Mouse (Mus musculus): ENCODE results near the gene Topbp1.
A peak's percentile ranks its signal among the peaks of the same experiment; 100 is the strongest.
"Not testable (repeated sequence)": the region's sequence is repeated elsewhere in the genome, so short reads cannot be mapped to it uniquely, and the experiment has no call there.

Topbp1 gene

DNA sequence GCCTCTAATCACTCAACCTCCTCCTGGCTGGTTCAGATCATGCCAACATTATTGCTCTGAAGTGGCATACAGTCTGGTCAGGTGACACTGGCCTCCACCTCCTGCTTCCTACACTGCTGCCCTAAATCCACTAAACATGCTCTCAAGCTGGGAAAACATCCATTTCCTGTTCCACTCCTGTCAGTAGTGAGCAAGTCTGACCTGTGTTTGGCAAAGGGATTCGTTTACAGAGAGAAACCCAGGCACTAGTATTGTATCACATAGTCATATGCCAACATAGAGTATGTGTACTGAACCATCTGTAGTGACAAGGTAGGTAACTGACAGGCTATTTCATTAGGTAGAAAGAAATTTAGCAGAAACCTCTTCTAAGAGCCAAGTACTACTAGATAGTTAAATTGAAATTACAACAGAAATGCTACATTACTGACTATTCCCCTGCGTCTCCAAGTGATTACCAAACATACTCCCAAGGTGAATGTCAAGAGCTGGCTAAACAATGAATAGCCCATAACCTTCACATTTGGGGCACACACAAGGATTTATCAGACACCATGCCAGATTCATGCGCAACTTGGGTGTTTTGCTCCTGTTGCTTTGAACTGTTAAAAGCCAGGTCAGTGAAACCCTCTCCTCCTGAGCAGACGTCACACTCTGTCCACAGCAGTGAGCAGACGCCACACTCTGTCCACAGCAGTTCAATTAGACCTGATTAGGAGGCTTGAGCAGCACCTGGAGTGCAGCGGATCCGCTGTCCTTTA, 48.7 kb downstream of the Topbp1 start:
- not testable (repeated sequence) for DNase-seq

DNA sequence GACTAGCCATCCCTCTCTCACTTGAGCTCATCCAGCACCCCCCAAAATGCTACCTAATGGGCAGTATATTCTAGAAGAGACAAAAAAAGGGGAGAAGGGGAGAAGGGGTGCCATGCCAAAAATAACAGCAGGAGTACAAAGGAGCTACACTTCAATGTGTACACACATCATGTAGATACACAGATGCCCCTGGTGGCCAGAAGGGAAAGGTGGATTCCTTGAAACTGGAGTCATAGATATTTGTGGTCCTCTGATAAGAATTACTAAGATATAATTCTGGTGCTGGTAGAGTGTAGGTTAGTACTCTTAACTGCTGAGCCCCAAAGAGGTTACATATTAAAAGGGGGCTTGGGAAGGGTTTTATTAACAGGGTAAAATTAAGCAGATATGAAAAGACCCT, 52.9 kb downstream of the Topbp1 start:
- peak in 1 of 2 experiments; percentile 22 for DNase-seq

DNA sequence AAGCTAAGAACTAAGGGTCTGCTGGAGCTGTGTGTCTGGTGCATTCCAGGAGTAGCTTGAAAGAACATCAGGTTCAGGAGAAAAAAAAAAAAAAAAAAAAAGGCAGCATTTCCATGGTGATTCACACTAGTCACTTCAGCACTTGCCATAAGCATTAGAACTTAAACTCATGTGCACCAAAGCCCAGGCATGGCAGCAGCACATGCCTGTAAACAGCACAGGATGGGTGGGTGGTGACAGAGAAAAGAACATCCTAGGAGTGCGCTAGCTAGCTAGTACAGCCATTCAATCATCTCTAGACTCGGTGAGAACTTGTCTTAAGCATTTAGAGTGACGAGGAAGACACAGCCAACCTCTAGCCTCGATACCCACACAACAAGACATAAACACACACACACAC, 53.5 kb downstream of the Topbp1 start:
- DNase-seq = no peak

DNA sequence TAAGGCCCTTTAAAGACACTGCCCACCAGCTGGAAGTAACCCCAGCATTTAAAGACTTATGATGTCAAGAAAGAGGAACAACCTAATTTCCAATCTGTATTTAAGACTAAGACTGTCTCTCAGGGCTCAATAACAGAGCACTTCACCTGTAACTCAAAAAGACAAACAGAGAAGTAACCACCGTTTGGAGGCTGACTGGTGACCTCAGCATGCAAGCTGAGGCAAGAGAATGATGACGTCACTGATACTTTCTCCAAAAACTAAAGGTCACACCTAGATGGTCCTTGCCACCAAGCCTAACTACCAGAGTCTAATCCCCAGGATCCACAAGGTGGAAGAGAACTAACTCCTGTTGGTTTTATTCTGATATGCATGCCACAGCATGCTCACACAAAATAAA, 55.6 kb downstream of the Topbp1 start:
- DNase-seq = no peak

DNA sequence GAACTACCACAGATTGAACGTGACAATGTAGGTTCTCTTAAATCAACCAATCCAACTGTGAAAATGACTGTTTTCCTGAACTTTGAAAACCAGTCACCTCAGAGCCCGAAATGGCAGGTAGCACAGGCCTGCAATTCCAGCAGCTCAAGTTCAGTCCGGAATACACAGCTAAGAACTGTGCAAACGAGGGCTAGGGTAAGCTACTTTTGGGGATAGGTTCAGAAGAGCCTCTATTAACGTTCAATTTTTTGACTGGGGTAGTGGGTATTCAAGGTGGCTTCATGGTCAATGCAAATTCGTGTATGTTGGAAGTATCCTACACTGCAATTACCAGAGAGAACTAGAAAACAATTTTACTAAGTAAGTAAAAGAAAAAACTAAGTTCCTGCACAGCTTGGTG, 58.1 kb downstream of the Topbp1 start:
- no peak for DNase-seq

DNA sequence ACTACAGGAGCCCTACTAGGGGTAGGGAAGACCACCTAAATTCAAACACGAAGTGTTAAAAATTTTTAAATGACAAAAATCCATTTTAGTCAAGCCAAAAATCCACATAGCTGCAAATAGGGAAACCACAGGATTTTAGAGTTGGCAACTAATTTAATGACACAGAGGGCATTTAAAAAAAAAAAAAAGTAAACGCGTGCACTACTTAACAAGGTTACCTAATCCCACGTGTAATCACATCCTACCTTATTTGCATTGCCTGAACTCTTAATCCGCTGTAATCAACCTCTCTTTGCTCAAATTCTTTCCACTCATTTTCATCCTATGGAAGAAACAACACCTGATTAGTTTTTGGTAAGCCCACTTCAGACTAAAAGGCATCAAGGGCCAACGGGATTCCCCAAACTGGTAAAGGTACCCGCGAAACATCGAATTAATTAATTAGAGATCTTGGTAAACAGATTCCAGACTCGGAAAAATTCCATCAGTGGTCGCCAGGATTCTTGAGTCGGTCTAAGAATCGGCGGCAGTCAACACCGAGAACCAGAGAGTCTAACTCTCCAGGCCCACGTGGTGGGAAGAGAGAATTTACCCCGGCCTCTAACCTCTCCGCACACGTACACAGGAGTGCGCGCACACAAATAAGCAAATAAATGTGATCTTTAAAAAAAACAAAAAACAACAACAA, 58.9 kb downstream of the Topbp1 start:
- peak; percentile 21 to 37 for DNase-seq

DNA sequence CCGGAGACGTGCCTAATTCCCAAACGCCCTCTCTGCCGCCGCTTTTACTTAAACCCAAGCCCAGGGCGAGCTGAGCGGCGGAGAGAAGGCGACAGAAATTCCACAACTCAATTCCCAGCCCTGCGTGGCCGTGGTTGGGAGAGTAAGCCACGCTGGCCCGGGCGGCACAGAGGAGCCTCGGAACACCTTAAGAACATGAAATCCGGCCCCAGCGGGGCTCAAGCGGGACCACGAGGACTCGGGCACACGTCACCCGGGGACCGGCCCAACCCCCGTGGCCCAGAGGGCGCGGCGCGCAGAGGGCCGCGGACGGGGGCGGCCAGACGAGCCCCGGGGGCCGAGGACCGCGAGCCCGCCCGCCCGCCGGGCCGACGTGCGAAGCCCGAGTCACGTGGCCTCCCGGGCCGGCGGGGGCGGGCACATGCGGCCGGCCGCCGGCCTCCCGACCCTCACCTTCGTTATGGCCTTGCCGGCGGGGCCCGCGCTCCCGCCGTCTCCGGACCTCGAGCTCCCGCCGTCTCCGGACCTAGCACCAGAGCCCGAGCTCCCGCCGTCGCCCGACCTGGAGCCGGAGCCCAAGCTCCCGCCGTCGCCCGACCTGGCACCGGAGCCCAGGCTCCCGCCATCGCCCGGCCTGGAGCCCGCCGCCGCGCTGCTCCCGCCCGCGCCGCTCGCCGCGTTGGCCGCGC, 59.7 kb downstream of the Topbp1 start:
- DNase-seq = peak; percentile 72 to 75

DNA sequence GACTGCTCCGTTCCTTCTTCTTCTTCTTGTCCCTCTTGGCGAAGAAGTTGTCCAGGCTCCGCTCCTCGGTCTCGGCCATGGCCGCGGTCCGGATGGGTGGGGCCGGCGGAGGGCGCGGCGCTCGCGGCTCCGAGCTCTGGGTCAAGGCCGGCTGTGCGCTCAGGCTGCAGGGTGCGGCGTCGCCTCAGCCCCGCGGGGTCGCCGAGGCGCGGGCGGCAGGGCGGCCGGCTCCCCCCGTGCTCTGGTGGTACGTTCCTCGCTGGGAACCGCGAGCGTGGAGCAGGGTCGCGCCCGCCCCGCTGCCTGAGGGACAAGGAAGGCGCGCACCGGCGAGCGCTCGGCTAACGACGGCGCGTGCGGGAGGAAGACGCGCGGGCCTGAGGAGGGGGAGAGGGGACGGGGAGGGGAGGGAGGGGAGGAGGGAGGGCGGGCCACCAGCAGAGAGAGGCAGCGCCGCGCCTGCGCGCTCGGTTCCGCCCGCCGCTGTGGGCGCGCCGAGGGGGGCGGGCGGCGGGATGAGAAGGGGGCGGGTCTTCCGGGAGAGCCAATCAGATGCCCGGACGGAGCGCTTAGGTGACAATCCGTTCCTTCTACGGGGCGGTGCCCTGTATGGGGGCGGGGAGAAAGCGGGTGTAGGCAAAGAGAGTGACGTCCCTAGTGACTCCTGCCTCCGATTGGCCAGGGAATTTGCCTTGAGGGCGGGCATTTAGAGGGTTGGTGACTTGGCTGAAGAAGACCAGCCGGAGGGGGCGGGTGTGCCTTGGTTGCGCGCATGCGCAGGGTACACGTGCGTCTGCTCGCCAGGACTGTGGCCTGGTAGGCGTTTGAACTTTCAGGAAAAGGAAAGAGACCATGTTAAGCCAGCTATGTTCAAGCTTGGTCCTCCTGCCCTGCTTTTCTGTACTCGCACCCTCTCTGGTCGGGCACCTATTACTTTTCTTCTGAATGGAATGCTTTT, 60.6 kb downstream of the Topbp1 start, which contains the start of gene Cdv3:
Gene Cdv3 (minus strand): TSS at position 551 of the 958 bp plus-strand sequence.
- DNase-seq = peak; percentile 99 to 100

DNA sequence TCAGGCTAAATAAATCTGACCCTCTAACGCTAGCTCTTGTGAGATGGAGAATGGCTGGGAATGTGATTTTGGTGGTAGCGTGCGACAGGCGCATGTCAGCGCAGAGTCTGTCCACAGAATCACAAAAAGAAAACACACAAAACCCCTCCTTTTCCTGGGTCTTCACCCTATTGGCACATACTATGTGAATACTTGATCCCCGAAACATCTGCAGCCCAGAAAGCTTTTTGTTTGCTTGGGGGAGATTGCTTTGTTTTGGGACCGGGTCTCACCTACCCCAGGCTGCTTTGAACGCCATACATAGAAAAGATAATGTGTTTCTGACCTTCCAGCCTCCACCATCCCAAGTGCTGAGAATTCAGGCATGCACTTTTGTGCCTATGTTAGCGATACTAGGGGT, 61.3 kb downstream of the Topbp1 start:
- no peak for DNase-seq

DNA sequence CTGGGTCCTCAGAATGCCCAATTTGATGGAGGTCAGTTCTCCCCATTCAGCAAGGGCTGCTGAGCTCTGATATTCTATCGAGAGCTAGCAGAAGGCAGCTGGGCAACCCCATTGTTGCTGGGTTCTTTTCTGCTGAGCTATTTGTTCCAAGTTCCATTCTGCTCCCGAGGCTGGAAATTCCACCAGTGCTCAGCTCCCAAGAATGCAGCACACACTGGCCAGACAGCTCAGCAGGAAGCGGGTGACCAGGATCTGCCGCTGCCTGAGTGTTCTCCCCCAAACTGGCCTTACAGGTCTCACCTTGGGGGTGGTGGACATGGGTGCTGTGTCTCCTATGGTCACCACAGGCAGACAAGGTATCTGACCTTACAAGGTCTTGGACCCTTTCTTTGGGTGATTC, 64.9 kb downstream of the Topbp1 start:
- no peak for DNase-seq

DNA sequence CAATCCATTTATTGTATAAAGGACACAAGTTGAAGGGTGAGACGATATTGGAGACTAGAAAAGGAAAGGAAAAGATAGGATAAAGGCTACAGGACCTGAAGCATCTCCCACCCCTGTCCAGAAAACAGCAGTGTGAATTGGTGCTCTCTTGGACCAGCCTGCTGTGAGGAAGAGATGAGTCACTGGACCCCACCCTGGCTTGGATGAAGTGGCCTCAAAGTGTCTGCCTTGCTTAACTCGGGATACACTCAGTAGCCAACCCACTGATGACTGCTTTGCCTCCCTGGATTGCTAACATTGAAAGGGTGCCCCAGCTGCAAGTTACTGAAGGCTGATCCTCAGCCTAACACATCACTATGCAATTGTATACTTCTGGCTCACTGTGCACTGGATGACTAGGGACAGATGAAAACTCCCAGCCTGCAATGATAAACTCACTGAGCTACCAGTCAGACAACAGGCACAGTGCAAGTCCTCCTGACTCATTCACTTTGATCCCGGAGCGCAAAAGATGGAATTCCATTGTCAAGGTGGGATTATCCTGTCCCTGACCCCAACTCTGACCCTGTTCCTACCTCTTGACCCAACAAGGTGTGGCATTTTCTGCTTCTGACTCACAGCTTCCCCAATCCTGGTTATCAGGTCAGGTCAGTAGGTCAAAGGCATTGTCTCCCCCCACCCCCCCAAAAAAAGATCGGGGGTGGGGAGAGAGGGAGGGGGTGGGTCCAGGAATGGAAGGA, 67.4 kb downstream of the Topbp1 start:
- no peak for DNase-seq

DNA sequence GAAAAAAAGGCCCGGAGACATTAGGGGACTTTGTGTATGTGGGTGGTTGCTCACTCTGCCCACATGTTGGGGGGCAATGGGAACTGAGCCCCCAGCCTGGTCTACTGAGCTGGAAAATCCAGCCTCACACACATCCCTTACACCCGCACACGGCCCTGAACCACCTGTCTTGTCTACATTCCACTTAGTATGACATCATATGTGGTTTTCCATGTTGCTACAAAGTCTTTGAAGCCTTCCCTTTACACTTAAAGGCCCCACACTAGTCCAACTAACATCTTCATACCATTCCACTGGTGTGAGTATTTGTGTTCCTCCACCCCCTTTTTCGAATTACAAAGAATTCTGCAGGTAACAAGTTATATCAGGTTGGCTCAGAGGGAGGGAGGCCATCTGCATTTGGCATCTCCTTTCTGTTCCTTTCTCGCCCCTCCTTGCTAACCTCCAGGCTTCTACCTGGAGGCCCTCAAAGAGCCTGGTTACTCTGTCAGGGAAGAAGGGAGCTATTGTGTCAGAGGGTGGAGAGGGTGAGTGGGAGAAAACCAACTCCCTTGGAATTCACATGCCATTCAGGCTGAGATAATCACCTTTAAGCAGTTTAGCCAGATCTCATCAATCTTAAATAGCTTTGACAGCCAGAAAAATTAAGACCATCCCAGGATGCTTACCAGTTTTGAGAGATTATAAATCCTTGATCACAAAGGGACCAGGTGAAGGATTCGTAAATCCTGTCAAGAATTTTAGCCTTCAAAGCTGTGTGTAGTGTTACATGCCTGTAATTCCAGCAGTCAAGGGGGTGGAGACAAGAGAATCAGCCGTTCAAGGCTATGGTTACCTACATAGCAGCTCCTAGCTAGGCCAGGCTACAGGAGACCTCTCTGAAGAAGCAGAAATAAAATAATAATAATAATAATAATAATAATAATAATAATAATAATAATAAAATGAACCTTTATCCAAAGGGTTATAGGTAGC, 71.6 kb downstream of the Topbp1 start:
- no peak for DNase-seq

DNA sequence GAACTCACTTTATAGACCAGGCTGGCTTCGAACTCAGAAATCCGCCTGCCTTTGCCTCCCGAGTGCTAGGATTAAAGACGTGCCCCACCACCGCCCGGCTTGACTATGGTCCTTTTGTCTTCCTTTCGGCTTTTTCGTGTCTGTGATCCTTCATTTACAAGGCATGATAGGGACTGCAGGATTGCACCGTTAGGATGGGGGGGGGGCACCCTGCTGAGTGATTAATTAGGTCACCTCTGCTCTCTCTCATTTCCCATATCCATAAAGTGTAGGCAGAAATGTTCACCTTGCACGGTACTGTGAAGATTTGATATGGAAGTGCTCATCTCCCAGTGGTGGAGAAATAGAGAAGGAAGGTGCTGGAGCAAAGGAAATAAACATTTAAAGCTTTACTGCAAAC, 73.7 kb downstream of the Topbp1 start:
- peak; percentile 60 to 70 for DNase-seq

DNA sequence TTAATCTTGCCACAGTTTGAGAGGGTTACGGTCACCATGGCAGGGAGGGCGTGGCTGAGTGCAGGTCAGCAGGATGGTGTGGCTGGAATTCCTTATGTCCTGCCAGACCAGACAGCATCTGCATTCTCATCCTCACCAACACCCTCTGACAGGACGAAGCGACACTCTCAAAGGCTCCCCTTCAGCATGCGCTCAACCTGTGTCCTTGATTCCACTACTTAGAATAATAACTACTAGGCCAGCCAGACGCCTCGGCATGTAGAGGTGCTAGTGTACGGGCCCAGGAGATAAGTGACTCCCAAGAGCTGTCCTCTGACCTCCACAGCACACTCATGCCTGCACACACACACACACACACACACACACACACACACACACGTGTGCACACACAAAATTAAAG, 74.2 kb downstream of the Topbp1 start:
- no peak for DNase-seq

DNA sequence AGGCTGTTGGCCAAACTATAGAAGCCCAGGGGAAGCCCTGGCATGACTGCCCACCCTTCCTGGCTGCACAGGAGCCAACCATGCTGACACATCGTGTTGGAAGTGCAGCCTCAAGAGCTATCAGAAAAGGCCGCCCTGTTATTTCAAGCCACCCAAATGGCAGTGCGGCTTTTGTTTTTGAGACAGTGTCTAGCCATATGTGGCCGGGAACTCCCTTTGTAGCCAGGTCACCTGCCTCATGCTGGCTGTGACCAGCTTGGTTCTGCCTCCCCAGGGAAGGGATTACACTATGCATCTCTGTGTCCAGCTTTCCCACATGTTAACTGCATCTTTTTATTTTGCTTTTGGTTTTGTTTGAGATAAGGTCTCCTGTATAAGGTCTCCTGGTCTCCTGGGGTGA, 75.6 kb downstream of the Topbp1 start:
- no peak for DNase-seq

DNA sequence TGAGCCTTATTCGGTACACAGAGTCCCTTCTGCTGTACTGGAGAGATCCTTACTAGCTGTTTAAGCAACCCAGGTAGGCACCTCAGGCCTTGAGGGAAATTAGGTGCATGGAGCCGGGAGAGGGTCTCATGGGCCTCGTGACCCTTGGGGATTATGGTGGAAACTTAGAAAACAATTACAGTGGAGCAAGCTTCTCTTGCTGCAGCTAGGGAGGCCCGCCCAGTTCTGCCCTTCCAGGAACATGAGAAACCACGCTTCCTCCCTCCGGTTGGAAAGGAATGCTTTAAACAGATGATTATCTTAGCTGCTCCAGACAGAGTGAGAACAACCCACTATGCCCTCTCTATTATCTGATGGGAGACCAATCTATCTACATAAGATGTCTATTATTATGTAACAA, 78.0 kb downstream of the Topbp1 start:
- no peak for DNase-seq

DNA sequence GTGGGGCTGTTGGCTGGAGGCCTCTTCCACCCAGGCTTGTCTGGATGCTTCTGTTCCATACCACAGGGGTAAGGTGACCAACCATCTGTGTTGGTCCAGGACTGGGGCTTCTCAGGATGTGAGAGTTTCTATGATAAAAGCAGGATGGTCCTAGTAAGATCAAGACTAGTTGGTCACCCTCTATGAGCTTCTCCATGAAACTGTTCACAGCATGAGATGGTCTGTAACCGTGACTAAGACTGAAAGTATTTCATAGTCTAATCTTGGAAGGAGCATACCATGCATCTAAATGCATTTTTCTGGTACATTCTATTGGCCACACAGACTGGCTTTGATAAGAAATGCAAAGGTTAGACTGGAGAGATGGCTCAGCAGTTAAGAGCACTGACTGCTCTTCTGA, 78.6 kb downstream of the Topbp1 start:
- no peak for DNase-seq

DNA sequence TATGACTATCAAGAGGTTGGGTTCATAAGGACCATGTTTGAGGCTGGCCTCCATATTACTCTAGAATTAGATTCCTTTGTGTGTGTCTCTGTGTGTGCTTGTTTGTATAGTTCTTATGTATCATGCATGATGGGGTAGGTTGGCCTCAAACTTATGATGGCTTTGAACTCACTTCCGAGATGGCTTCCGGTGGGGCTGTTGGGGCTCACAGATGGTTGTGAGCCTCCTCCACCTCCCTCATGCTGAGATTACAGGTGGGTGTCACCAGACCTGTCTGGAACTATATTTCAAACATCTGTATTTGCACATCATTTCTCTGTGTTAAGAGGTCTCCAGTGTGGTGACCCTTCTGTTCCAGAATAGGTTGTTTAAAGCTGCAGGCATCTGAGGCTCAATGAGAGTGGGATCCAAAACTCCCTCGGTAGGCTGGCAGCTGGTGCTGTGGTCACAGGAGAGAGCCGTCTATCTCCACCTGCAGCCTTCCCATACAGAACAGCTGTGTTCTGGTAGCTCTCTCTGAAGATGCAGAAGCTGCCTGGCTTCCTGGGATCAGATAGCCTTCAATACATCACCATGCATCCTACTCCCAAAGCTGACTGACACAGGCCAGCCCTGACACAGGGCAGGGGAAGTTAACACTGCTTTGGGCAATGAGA, 79.3 kb downstream of the Topbp1 start:
- DNase-seq = no peak

DNA sequence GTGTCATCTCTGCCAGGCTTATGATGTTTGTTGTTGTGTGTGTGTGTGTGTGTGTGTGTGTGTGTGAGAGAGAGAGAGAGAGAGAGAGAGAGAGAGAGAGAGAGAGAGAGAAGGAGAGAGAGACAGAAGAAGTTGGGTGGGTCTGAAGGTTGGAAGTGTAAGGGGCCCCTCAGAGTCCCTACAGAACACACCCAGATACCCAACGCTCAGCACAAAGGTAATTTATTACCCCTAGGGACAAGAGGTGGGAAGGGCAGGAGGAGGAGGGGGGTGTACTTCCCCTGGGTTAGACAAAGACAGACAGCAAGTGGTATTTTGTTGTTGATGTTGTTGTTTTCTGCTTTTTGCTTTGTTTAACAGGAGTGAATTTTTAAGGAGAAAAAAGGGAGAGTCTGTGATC, 80.6 kb downstream of the Topbp1 start:
- DNase-seq = no peak

DNA sequence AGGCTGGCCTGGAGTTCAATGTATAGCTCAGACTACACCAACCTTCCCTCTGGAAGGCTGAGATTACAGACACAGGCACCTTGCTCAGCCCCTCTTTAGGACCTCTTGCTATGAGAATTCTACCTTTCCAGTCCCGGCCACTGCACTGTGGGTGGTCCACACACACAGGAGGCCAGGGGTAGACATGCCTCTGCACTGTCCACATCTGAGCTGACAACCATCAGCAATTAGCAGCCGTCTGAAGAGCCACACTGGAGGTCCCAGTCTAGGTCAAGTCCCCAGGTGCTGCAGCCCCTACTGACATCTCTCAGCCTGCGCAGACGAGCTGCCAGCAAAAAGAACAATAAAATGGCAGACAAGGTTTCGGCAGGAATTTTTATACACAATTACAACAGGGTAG, 81.6 kb downstream of the Topbp1 start:
- DNase-seq = no peak
